Mouse (Mus musculus) heart, embryonic 10.5 days (tissue): ENCODE data around the gene Slmap. TPM values are rescaled to one million over a fixed set of nuclear protein-coding genes. Genes with fewer than 3 reads are reported as not detected.
"Not testable (repeated sequence)": the region's sequence is repeated elsewhere in the genome, so short reads cannot be mapped to it uniquely, and the experiment has no call there.

Experiments used
- DNase-seq: peaks from one replicate; pipeline ENCODE4 v3.0.0-alpha.2; 2017; ENCODE audit warnings: low spot score
- H3K27ac ChIP-seq: fragments of 300-500 bp; sonication (generic); 2 replicates; pipeline ENCODE4 v1.5.1; 2016; ENCODE audit warnings: mild to moderate bottlenecking
- H3K27me3 ChIP-seq: fragments of 300-500 bp; sonication (generic); 2 replicates; pipeline ENCODE4 v1.6.1; 2016; ENCODE audit warnings: mild to moderate bottlenecking; ENCODE audit not compliant: poor library complexity, insufficient read depth, severe bottlenecking
- H3K36me3 ChIP-seq: fragments of 300-500 bp; sonication (generic); 2 replicates; pipeline ENCODE4 v1.6.1; 2016; ENCODE audit warnings: mild to moderate bottlenecking, moderate library complexity
- H3K4me1 ChIP-seq: fragments of 300-500 bp; sonication (generic); 2 replicates; pipeline ENCODE4 v1.6.1; 2016; ENCODE audit warnings: mild to moderate bottlenecking
- H3K4me3 ChIP-seq: fragments of 300-500 bp; sonication (generic); 2 replicates; pipeline ENCODE4 v1.5.1; 2016; ENCODE audit warnings: mild to moderate bottlenecking, moderate library complexity
- H3K9me3 ChIP-seq: fragments of 300-500 bp; sonication (generic); 2 replicates; pipeline ENCODE4 v1.6.1; 2016; ENCODE audit warnings: mild to moderate bottlenecking, moderate library complexity
- WGBS: fragments of 180-500 bp; shearing (Covaris S2); methylation state at CpG from one replicate; pipeline ENCODE4 v1.1.7; 2016; 5-methylcytosine and 5-hydroxymethylcytosine counted together
- polyA plus RNA-seq: library from polyadenylated mRNA; unstranded; fragments of >200 nt; fragmentation: Nextera tagmentation; extraction: Ambion mirVana; gene quantifications from 2 replicates; pipeline ENCODE4 v1.2.1, GENCODE M21; 2016

The Slmap gene
- polyA plus RNA-seq, 1 experiment from 2014 or later: 45.1 TPM

DNA sequence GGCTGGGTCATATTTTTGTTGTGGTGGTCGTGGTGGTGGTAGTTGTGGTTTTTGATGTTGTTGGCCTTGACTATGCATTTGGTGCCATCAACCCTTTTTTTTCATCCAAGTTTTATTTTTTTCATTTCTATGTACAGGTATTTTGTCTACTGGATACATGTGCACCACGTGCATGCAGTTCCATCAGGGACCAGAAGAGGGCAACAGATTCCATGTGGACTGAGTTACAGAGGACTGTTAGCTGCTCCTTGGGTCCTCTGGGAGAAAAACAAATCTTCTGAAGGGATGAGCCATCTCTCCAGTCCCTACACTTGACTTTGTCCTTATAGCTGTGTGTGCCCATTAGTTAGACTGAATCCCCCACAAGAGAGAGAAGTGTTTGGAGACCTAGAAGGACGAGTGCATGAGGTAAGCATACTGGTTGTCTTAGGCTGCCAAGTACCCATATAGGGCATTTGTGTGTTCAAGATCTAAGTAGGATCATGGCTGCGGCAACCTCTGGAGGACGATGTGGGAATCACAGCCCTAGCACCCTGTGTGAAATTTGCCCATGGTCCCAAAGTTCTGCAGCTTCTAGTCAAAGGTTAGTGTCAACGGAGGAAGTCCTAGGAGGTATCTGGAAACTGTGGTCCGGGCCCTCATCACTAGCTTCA is 136.1 kb downstream of the Slmap start:
- H3K27me3 ChIP-seq: no peaks in the 10 kb centered on the region
- WGBS: 88% methylated on average over 7 of the region's 7 CpGs
- peaks cover 34% of the 10 kb centered on the region for H3K36me3 ChIP-seq
- H3K4me3 ChIP-seq: no peak overlapping the region
- no peaks in the 10 kb centered on the region for H3K4me1 ChIP-seq
- DNase-seq: no peak
- H3K27ac ChIP-seq: no peak overlapping the region
- H3K9me3 ChIP-seq: peaks cover 12% of the 10 kb centered on the region; the same call in 1 of the 2 replicates

DNA sequence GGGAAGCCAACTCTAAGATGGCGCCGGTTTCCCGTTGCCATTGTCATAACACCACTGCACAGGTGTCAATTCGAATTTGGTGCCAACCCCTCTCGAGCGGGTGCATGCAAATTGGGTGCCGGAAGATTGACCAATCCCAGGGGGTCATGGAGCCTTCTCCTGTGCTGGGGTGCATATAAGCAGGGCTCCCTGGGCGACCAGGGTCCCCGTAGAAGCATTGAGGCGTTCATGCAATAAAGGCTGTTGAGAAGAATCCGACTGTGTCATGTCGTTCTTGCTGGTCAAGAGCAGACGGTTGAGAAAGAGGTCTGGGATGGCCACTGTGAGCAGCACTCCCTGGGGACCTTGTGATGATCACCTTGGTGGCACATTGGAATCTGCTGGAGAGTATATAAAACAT is 142.9 kb downstream of the Slmap start:
- Histone ChIP-seq H3K36me3 (peaks cover 17% of the 10 kb centered on the region), H3K4me1 (peaks cover 3% of the 10 kb centered on the region; the same call in 1 of the 2 replicates), H3K27ac (no peak overlapping the region), H3K4me3 (no peak overlapping the region), H3K27me3 (no peaks in the 10 kb centered on the region), H3K9me3 (peaks cover 8% of the 10 kb centered on the region; the same call in 1 of the 2 replicates)
- WGBS: 91% methylated on average over 13 of the region's 13 CpGs
- peak; percentile 63 for DNase-seq

DNA sequence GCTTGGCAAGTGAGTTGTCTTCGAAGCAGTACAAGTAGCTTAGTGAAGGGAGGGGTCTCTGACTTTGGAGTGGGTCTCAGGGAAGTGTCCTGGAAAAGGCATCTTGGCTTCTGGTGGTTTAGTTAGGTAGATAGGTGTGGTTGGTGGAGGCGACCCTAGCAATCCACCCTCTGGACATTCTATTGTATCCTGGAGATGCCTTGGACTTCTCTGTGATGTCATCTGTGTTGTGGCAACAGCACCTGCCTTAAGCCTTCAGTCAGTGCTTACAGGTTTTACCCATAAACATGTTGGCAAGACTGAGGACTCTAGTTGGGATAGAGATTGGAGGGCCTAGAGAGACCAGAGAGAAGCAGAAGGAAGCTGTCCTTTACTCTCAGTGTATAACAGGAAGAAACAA is 145.8 kb downstream of the Slmap start:
- H3K4me3 ChIP-seq, H3K27ac ChIP-seq, H3K36me3 ChIP-seq, H3K4me1 ChIP-seq, H3K27me3 ChIP-seq, H3K9me3 ChIP-seq: not testable (repeated sequence)
- peak; percentile 55 for DNase-seq
- 76% methylated on average over 2 of the region's 2 CpGs for WGBS

DNA sequence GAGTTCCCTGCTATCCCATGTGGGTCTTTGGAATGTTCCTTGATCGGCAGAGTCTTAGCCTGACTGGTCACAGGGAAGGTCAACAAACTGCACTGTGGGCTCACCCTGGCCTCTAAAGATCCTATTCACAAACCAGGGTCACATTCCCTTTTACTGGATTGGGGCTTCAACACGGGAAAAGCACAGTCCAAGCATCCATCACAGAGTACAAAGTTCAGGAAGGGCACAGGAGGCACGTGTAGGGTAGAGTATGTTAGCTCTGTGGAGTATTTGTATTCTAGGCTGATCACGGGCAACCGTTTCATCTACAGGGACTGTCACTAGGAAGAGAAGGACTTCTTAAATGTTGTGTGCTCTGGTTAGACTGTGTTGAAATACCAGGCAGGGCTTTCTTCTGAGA is 147.7 kb downstream of the Slmap start:
- H3K36me3 ChIP-seq: not testable (repeated sequence)

DNA sequence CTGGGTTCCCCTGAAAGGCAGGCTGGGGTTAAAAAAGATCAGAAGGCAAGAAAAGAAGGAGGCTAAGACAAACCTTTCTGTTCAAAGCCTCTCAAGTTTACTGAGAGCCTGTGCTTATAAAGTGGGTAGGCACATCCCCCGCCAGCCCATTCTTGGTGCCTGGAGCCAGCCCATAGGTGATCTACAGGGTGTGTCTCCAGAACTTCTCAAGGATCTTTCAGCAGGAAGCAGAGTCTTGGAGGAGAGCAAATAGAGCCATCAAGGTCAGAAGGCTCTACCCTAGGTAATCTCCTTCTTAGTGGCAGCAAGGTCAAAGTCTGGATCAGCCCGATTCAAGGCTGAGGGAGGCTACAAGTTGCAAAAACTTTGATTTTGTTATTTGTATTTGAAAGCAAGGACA is 149.1 kb downstream of the Slmap start:
- peak; percentile 28 for DNase-seq
- not testable (repeated sequence) for H3K36me3 ChIP-seq, H3K4me3 ChIP-seq, H3K27ac ChIP-seq, H3K9me3 ChIP-seq, H3K27me3 ChIP-seq, H3K4me1 ChIP-seq
- 82% methylated on average over 2 of the region's 2 CpGs for WGBS

More for the DNA sequence above, 147.7 kb downstream of the Slmap start:
- WGBS: 81% methylated on average over 5 of the region's 5 CpGs
- H3K4me3 ChIP-seq, H3K27me3 ChIP-seq, H3K9me3 ChIP-seq, H3K27ac ChIP-seq, H3K4me1 ChIP-seq: not testable (repeated sequence)
- peak; percentile 24 for DNase-seq

DNA sequence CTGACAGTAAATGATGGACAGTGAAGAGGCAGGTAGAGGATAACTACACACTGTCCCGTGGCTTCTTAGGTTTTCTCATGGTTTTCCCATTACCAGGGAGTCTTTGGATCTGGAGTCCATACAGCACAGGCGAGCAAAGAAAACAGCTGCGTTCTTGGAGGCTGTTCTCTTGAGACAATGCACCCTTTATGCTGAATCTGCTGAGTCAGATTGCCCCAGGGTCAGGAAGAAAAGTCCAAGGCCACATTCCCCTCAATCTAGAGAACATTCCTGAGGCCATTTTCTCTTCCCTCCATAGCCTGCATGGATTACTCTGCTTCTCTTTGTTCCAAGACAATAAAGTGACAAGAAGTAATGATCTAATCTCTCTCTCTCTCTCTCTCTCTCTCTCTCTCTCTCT is 155.7 kb downstream of the Slmap start:
- Histone ChIP-seq H3K36me3 (no peaks in the 10 kb centered on the region), H3K9me3 (no peaks in the 10 kb centered on the region)

DNA sequence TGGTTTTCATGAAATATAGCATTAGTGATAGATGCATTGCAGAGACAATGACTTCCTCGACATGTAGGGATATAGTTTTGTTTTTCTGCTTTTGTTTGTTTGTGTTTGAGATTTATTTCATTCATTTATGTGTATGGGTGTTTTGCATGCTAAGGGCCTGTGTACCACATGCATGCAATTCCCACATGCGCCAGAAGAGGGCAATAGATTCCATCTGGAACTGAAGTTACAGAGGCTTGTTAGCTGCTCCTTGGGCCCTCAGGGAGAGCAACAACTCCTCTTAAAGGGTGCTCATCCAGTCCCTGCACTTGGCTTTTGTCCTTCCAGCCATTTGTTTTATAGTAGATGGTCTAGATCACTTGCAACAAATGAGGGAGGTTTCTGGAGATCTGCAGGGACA is 158.1 kb downstream of the Slmap start:
- no peak overlapping the region for H3K4me3 ChIP-seq

More for the DNA sequence above, 155.7 kb downstream of the Slmap start:
- Histone ChIP-seq H3K4me3 (no peak overlapping the region), H3K27me3 (no peaks in the 10 kb centered on the region), H3K4me1 (no peaks in the 10 kb centered on the region), H3K27ac (no peak overlapping the region)
- WGBS: 64% methylated on average over 3 of the region's 3 CpGs
- peak; percentile 65 for DNase-seq

More for the DNA sequence above, 158.1 kb downstream of the Slmap start:
- H3K36me3 ChIP-seq: no peaks in the 10 kb centered on the region
- peak; percentile 80 for DNase-seq
- no peaks in the 10 kb centered on the region for H3K9me3 ChIP-seq
- 0% methylated on average over 2 of the region's 2 CpGs for WGBS
- no peak overlapping the region for H3K27ac ChIP-seq
- no peaks in the 10 kb centered on the region for H3K27me3 ChIP-seq
- no peaks in the 10 kb centered on the region for H3K4me1 ChIP-seq

Other genes with a start within 250 kb of the Slmap start
- gene Dennd6a, start 38.9 kb upstream of the Slmap start, polyA plus RNA-seq: 23.0 and 32.0 TPM in 2 replicates
- gene Arf4, start 103.1 kb upstream of the Slmap start, polyA plus RNA-seq: 431 and 507 TPM in 2 replicates
- 11.0 and 12.4 TPM in 2 replicates for gene Pde12, start 135.0 kb upstream of the Slmap start, polyA plus RNA-seq
- 0.03 and 0.04 TPM in 2 replicates for gene Dnah12, start 158.3 kb upstream of the Slmap start, polyA plus RNA-seq